Mouse (Mus musculus): Measurements from ENCODE around the gene Myl9.

Myl9 gene

DNA sequence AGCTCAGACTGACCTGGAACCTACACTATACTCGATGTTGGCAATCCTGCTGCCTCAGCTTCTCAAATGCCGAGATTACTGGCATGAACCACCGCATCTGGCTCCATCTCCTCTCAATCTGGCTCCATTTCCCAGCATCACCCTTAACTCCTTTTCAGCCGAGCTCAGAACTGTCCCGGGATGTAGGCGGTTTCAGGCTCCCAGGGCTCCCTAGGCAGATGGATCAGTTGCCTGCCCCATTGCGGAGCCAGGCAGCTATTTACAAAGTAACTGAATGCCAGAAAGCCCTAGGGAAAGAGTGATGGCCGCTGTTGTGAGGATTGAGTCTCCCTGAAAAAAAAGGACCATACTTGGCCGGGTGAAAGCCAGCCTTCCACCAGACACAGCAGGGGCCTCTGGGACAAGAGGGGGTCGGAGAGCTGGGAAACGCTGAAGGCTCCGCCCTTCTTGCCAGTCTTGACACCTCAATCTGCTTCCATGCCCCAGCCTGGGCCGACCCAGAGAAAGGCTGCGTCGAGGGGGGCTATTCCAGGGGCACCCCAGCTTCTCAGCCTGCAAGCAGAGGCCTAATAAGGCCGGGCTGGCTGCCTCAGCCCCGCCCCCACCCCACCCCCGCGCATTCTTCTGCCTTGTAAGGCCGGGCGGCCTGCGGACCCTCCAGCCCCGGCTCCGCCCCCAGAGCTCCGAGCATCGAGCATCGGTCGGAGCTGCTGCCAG, at the start of gene Myl9:
Myl9 (plus strand) TSS at position 683 of the 717 bp plus-strand sequence.
- no peak for DNase-seq (ENCODE audit: low spot score in 2 of 2)

- no peak for DNase-seq (ENCODE audit: low spot score in 2 of 2)
Observed at GRCm38 (mm10) chr2:156726344-156726743, 48.9 kb upstream of the Myl9 start.

DNA sequence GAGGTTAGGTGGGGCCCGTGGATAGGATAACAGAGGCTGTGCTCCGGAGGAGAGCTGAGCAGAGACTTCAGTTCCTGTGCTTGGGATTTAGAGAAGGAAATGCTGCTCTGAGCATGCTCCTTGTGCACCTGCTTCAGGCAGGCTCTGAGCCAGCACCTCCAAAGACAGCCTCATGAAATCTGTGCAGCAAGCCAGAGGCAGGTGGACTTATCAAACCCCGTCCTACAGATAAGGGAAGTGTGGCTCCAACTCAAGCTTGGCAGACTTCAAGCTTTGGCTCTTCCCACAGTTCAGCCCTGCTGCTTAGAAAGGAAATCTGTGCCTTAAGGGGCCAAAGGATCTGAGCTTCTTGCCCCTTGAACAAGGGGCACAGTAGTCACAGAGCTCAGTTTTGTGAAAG, 48.3 kb upstream of the Myl9 start:
- no peak for DNase-seq (ENCODE audit: low spot score in 2 of 2)

- DNase-seq (ENCODE audit: low spot score in 2 of 2) = no peak
Observed at GRCm38 (mm10) chr2:156729537-156730469, 45.4 kb upstream of the Myl9 start.

- DNase-seq (ENCODE audit: low spot score in 2 of 2) = peak; percentile 46 to 47
Observed at GRCm38 (mm10) chr2:156730501-156730921, 44.7 kb upstream of the Myl9 start.

GRCm38 (mm10) chr2:156731592-156731991, 43.6 kb upstream of the Myl9 start:
- DNase-seq (ENCODE audit: low spot score in 2 of 2) = no peak

DNA sequence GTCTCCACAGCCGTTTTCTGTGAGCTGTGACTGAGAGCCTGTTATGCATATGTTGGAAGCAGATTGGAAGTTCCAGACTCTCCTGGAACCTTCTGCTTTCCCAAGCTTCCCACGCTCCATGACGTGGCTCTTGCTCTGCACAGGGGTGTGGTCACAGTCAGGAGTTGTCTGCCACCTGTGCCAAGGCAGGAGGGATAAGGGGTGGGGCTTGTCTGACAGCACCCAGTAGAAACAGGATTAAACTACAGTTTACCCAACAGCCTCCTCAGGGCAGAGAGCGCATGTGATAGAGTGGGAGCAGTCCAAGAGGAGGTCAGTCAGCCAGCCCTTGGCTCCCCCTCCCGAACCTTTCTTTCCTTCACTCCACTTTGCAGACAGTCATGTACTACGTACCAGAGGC, 43.1 kb upstream of the Myl9 start:
- no peak for DNase-seq (ENCODE audit: low spot score in 2 of 2)

DNA sequence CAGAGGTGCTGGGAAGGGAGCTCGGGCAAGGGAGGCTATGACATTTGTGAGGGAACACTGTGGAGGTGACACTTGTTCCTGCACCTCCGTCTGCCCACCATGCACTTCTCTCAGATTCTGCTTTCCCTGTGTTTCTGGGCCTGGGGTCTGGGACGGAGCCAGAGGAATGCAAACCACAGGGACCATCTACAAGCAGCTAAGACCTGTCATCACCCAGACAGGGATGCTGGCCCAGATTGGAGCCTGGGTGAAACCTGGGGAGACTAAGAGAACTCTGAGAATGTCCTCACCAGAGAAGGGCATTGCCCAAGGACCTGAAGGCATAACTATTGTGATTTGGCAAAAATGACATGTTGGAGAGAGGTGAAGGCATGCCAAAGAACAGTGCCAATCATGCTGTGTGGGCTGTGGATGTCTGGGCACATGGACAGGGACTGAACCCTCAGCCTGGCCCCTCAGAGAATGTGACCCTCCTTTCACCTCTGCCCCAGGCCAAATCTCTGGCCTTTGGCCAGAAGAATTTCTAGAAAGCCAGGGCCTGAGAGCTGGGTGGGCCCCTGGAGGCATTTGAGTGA, 39.4 kb upstream of the Myl9 start:
- DNase-seq (ENCODE audit: low spot score in 2 of 2) = no peak

DNA sequence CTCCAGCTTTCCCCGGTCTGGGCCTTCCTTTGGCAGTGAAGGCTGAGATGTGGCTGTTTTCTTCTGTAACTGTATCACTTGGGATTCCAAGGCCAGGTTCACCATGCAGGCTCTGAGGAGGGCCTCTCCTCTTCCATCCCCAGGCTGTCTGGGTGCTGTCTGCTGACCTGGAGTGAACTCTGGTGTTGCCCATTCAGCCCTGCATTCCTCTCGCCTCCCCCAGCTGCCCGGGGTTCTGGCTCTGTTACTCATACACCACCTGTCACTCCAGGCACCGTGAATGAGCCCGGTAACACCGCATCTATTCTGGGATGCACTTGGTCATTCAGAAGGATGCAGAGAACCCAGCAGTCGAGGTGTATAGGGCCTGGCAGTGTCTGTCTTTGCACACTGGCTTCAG, 38.4 kb upstream of the Myl9 start:
- DNase-seq (ENCODE audit: low spot score in 2 of 2) = no peak

DNA sequence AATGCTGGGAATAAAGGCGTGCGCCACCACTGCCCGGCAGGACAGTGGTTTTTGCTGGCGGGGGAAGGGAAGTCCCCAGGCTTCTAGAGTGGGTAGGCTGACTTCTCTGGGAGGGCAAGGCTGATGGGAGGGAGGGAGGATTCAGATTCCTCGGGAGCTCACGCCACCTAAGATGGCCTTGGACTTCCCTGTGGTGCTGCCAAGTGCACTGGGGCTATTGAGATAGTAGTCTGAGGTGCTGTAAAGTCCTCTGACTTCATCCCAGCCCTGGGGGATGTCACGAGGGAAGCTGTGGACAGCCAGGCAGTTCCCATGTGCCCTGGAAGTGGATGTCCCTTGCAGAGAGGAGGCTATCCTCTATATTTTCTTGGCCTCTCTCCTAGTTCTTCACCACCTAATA, 37.2 kb upstream of the Myl9 start:
- no peak for DNase-seq (ENCODE audit: low spot score in 2 of 2)

DNA sequence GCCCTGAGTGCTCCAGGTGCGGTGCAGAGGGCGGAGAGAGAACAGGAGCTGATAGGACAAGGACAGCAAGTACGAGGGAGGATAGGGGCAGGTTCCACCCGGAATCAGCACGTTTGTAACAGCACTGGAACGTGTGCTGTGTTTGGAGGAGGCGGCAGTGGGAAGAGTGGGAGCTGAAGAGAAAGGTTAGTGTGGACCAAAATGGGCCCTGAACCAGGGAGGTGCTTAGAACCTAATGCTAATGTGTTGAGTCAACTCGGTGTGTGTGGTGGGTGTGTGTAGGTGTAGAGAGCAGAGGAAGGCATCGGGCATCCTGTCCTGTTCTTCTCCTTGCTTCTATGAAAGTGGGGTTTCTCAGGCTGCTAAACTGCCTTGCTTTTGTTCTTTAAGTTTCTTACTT, 34.0 kb upstream of the Myl9 start:
- DNase-seq (ENCODE audit: low spot score in 2 of 2) = no peak

DNA sequence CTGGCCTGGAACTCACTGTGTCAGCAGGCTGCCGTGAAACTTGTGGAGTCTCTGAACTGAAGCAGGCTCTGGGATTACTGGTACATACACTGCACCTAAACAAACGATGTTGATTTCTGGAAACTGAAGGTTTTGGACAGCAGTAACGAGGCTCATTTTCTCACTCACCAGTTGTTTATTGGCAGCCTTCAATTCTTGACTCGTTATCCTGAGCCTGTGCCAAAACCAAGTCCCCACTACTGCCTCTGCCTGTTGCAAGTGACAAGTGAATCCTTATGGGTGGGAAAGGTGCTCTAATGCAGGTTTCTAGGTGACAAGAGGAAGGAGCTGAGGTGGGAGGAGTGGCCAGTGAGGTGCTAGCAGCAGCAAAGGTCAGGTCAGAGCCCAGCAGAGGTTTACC, 33.2 kb upstream of the Myl9 start:
- DNase-seq (ENCODE audit: low spot score in 2 of 2) = no peak

DNA sequence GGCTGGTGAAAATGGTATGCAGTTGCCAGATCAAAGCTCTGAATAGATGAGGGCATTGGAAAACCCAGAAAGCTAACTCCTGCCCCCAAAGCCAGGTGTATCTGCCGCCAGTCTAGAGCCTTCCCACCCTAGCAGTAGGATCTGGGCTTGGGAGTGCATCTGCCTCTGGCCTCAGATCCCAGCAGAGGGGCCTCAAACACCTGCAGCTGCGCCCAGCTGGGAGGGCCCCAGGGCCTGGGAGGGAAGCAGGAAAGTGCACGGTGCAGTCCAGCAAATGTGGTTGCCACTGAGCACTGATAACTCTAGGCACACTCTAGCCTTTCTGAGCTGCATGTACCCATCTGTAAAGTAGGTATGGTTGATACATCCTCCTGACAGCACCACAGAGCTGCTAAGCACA, 32.0 kb upstream of the Myl9 start:
- DNase-seq (ENCODE audit: low spot score in 2 of 2) = no peak

DNA sequence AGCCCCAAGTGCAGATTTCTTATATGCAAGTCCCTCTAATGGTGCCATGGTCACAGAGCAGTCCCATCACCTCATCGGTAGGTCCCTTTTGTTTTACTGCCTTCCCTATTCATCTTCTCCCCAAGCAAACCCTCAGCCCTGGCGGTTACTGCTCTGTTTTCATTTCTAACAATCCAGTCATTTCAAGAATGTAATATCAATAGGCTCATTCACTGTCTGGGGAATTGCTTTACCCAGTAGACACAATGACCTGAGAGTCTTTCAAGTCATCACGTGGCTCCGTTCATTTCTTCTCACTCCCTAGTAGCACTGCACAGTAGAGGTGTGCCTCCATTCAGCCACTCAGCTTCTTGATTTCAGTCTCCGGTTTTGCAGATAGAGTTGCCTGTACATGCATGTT, 30.8 kb upstream of the Myl9 start:
- DNase-seq (ENCODE audit: low spot score in 2 of 2) = no peak

DNA sequence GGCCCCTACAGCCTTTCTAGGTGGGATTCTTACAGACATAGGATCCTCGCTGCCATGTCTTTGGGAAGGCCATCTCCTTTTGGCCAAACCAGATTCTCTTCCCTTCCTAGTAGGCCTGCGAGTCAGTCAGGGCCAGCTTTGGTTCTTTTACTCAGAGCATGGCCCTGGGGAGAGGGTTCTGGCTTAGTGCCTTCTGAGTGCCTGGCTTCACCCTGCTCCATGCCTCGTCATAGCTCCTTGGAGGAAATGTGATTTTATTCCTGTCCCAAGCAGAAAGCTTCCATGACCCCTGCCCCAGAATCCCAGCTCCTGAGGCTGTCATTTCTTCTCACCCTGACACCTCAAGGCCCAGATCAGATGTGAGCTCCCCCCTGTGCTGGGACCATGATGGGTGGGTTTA, 27.9 kb upstream of the Myl9 start:
- DNase-seq (ENCODE audit: low spot score in 2 of 2) = no peak

GRCm38 (mm10) chr2:156749687-156750086, 25.5 kb upstream of the Myl9 start:
- no peak for DNase-seq (ENCODE audit: low spot score in 2 of 2)

DNA sequence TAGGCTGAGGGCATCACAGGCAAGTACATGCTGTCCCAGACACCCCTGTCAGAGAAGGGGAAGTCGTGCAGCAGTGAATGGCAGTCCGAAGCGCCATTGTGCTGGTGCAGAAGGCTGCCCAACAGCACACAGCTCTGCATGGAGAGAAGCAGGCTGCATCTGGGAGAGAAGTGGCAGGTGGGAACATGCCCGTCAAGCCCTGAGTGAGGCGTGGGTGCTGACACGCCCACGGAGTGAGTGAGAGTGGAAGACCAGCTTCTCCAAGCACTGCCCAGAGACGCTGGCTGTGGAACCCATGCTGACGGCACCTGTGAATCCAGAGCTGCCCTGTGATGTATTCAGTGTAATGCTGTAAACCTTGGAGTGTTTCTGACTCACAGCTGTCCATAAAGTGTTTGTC, 18.3 kb upstream of the Myl9 start:
- no peak for DNase-seq (ENCODE audit: low spot score in 2 of 2)

GRCm38 (mm10) chr2:156760843-156761505, 14.2 kb upstream of the Myl9 start:
- no peak for DNase-seq (ENCODE audit: low spot score in 2 of 2)

GRCm38 (mm10) chr2:156761521-156762278, 13.5 kb upstream of the Myl9 start:
- DNase-seq (ENCODE audit: low spot score in 2 of 2) = no peak

DNA sequence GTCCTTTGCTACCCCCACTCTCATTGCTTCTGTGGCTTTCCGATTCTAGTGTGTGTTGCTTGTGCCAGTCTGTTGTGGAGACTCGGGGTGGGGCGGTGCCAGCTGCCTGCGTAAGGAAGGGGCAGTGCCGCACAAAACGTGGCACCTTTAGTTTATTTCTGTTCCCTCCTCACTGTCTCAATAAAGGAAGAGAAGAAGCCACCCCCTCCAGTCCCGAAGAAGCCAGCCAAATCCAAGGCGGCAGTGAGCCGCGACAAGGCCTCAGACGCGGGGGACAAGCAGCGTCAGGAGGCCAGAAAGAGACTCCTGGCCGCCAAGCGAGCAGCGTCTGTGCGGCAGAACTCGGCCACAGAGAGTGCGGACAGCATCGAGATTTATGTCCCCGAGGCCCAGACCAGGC, 12.7 kb upstream of the Myl9 start:
- DNase-seq (ENCODE audit: low spot score in 2 of 2) = no peak

GRCm38 (mm10) chr2:156763101-156763500, 12.1 kb upstream of the Myl9 start:
- peak; percentile 16 to 58 for DNase-seq (ENCODE audit: low spot score in 2 of 2)

All from natural killer cell, adult 2 months (primary cell).